Mouse (Mus musculus): ENCODE data around the gene Gm20388. TPM values are rescaled to one million over a fixed set of nuclear protein-coding genes. Genes with fewer than 3 reads are reported as not detected.

Gene Gm20388
- polyA plus RNA-seq, 1 experiment from 2014 or later: not detected

DNA sequence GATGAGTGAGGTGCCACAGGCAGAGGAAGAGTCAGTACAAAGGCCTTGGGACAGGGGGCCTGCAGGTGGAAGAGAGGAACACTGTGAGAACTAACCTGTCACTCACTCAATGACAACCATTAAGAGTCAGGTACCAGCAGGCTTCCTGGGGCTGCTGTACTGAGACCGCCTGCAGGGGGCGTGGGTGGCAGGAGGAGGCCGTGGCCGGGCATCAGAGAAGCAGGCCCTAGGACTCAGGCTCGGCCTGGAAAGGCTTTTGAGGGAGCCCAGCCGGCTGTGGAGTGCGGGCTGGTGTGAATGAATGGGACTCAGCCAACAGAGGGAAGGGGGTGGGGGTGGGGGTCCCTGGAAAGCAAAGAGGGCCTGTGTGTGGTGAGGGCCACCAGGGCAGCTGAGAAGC is 560.5 kb downstream of the Gm20388 start:
- WGBS: 35% methylated on average over 7 of the region's 7 CpGs
- H3K27me3 ChIP-seq (ENCODE audit: control insufficient read depth, insufficient read depth, low read length): no peaks in the 10 kb centered on the region
- TF ChIP-seq CTCF (IDR thresholded peaks at IDR 0.05; ENCODE audit: low read depth) (peak; percentile 65), EP300 (optimal IDR thresholded peaks at IDR 0.05) (no peak)
- H3K4me3 ChIP-seq (ENCODE audit: low read depth, low read length): no peak overlapping the region
- H3K4me1 ChIP-seq (replicated peaks; ENCODE audit: control insufficient read depth, insufficient read depth): no peaks in the 10 kb centered on the region
- DNase-seq (ENCODE audit: low spot score) (peak; percentile 68), ATAC-seq (ENCODE audit: low FRiP score, low TSS enrichment) (no peak)
- H3K36me3 ChIP-seq (ENCODE audit: control insufficient read depth, insufficient read depth, low read length): no peaks in the 10 kb centered on the region
- no peak overlapping the region for H3K9ac ChIP-seq (ENCODE audit: low read length)
- no peak overlapping the region for H3K27ac ChIP-seq (replicated peaks)
- H3K9me3 ChIP-seq (ENCODE audit: control insufficient read depth, low read length): no peaks in the 10 kb centered on the region
- H3K4me2 ChIP-seq (replicated peaks; ENCODE audit: low read depth): no peak overlapping the region

DNA sequence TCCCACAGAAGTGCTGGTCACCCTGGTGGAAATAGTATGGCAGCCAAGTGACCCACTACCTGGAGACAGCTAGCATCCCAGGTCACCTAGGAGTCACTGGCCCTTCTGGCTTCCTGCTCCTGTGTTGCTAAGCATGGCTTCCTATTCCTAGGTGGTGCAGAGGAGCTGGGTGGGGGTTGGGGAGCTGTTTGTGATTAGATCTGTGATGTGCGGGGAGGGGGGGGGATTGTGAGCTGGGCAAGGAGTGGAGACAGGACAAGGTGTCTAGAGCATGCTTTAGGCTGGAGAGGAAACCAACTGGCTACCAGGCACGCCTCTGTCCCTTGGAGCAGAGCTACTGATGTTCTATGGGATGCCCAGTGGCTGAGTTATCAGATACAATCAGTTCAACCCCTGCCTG is 561.1 kb downstream of the Gm20388 start:
- no peak for ATAC-seq (ENCODE audit: low FRiP score, low TSS enrichment)
- Histone ChIP-seq H3K9ac (ENCODE audit: low read length) (no peak overlapping the region), H3K36me3 (ENCODE audit: control insufficient read depth, insufficient read depth, low read length) (no peaks in the 10 kb centered on the region), H3K27ac (replicated peaks) (no peak overlapping the region), H3K4me2 (replicated peaks; ENCODE audit: low read depth) (no peak overlapping the region), H3K4me3 (ENCODE audit: low read depth, low read length) (no peak overlapping the region), H3K27me3 (ENCODE audit: control insufficient read depth, insufficient read depth, low read length) (no peaks in the 10 kb centered on the region), H3K4me1 (replicated peaks; ENCODE audit: control insufficient read depth, insufficient read depth) (no peaks in the 10 kb centered on the region), H3K9me3 (ENCODE audit: control insufficient read depth, low read length) (no peaks in the 10 kb centered on the region)
- TF ChIP-seq CTCF (IDR thresholded peaks at IDR 0.05; ENCODE audit: low read depth): no peak
- TF ChIP-seq EP300 (optimal IDR thresholded peaks at IDR 0.05): no peak
- DNase-seq (ENCODE audit: low spot score): no peak
- WGBS: 47% methylated on average over 2 of the region's 2 CpGs

DNA sequence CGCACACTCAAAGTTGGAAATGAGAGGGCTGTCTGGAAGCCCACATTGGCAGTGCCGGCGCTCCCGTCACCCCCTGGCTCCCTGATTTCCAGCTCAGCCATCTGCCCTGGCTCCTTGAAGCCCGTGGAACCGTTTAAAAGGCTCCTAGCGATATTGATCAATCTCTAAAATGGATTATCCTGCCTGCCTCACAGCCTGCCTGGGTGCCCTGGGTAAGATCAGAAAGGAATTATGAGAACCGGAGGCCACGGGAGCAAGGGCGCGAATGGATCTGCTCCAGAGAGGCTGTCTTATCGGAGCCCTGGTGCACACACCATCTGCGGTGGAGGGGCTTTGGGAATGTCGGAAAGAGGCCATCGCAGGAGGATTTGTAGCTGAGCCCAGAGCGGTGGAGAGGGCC is 561.6 kb downstream of the Gm20388 start:
- H3K4me1 ChIP-seq (replicated peaks; ENCODE audit: control insufficient read depth, insufficient read depth): no peaks in the 10 kb centered on the region
- DNase-seq (ENCODE audit: low spot score) (no peak), ATAC-seq (ENCODE audit: low FRiP score, low TSS enrichment) (no peak)
- H3K27me3 ChIP-seq (ENCODE audit: control insufficient read depth, insufficient read depth, low read length): no peaks in the 10 kb centered on the region
- no peak for TF ChIP-seq CTCF (IDR thresholded peaks at IDR 0.05; ENCODE audit: low read depth)
- TF ChIP-seq EP300 (optimal IDR thresholded peaks at IDR 0.05): no peak
- no peak overlapping the region for H3K27ac ChIP-seq (replicated peaks)
- no peaks in the 10 kb centered on the region for H3K9me3 ChIP-seq (ENCODE audit: control insufficient read depth, low read length)
- no peak overlapping the region for H3K4me2 ChIP-seq (replicated peaks; ENCODE audit: low read depth)
- 39% methylated on average over 16 of the region's 16 CpGs for WGBS
- H3K36me3 ChIP-seq (ENCODE audit: control insufficient read depth, insufficient read depth, low read length): no peaks in the 10 kb centered on the region
- H3K4me3 ChIP-seq (ENCODE audit: low read depth, low read length): no peak overlapping the region
- H3K9ac ChIP-seq (ENCODE audit: low read length): no peak overlapping the region

DNA sequence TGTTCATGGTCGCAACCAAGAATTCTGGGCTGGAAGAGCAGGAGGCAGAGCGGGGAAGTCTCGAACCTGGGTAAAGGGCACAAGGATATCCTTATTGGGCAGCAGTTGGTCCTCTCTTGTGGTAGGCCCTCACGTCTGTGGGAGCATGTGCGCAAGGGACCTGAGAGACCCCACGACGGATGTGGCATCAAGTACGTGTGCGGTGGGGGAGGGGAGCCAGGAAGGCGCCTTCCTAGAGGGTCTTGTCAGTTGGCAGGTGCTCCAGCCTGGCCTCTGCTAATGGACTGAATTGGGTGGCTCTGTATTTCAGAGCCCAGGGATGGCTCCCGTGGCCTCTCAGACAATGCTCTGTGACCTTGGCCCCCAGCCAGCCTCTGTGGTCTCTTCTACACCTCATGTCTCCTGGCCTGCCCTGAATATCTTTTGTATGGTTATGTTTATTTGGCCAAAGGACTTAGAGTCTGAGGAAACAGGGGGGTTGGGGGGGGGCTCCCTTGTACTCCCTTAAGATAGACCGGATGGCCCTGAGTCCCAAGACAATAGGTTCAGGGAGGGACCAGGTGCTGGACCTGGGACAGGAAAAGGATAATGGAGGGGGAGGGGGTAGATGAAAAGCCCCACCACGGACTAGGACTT is 563.2 kb downstream of the Gm20388 start:
- 78% methylated on average over 13 of the region's 13 CpGs for WGBS
- H3K9ac ChIP-seq (ENCODE audit: low read length): no peak overlapping the region
- no peaks in the 10 kb centered on the region for H3K9me3 ChIP-seq (ENCODE audit: control insufficient read depth, low read length)
- no peak overlapping the region for H3K27ac ChIP-seq (replicated peaks)
- H3K4me3 ChIP-seq (ENCODE audit: low read depth, low read length): no peak overlapping the region
- H3K4me2 ChIP-seq (replicated peaks; ENCODE audit: low read depth): no peak overlapping the region
- ATAC-seq (ENCODE audit: low FRiP score, low TSS enrichment): no peak
- no peaks in the 10 kb centered on the region for H3K27me3 ChIP-seq (ENCODE audit: control insufficient read depth, insufficient read depth, low read length)
- TF ChIP-seq EP300 (optimal IDR thresholded peaks at IDR 0.05) (no peak), CTCF (IDR thresholded peaks at IDR 0.05; ENCODE audit: low read depth) (no peak)
- no peak for DNase-seq (ENCODE audit: low spot score)
- no peaks in the 10 kb centered on the region for H3K36me3 ChIP-seq (ENCODE audit: control insufficient read depth, insufficient read depth, low read length)
- no peaks in the 10 kb centered on the region for H3K4me1 ChIP-seq (replicated peaks; ENCODE audit: control insufficient read depth, insufficient read depth)

DNA sequence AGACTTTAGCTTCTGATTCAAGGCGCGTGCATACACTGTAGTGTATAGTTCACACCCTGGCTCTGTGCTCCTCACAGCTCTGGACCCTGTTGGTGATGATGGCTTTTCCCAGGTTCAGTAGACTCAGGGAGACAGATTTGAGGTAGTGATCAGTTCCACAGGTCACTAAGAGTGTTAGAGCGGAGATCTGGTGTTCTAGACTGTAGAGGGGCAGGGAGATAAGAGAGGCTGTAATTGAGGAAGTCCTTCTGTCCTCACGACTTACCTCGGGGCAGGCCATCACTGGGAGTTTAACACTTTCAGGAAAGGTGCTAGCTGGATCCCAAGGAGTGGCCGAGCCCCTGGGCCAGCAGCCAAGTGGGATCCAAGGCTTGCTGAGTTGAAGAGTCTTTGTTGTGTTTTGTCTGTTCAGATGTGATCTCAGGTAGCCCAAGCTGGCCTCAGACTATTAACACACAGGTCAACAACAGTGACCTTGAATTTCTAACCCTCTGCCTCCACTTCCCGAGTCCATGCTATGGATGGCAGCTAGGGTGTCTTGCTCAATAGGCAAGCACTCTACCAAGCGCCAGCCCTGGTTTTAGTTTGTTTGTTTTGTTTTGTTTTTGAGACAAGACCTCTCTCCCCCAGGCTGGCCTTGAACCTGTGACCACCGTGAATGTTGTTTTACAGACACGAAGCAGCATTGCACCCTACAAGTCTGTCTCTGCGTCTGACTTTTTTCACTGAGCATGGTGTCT is 564.0 kb downstream of the Gm20388 start:
- Histone ChIP-seq H3K27ac (replicated peaks) (no peak overlapping the region), H3K9me3 (ENCODE audit: control insufficient read depth, low read length) (no peaks in the 10 kb centered on the region), H3K4me1 (replicated peaks; ENCODE audit: control insufficient read depth, insufficient read depth) (no peaks in the 10 kb centered on the region), H3K4me2 (replicated peaks; ENCODE audit: low read depth) (no peak overlapping the region), H3K9ac (ENCODE audit: low read length) (no peak overlapping the region), H3K4me3 (ENCODE audit: low read depth, low read length) (no peak overlapping the region), H3K36me3 (ENCODE audit: control insufficient read depth, insufficient read depth, low read length) (no peaks in the 10 kb centered on the region), H3K27me3 (ENCODE audit: control insufficient read depth, insufficient read depth, low read length) (no peaks in the 10 kb centered on the region)
- WGBS: 66% methylated on average over 11 of the region's 11 CpGs
- DNase-seq (ENCODE audit: low spot score) (no peak), ATAC-seq (ENCODE audit: low FRiP score, low TSS enrichment) (peak; percentile 3; the same call in 1 of the 2 replicates)
- TF ChIP-seq CTCF (IDR thresholded peaks at IDR 0.05; ENCODE audit: low read depth): no peak
- TF ChIP-seq EP300 (optimal IDR thresholded peaks at IDR 0.05): no peak
